Mouse (Mus musculus): ENCODE measurements around the gene Nt5c3b.

Nt5c3b gene

DNA sequence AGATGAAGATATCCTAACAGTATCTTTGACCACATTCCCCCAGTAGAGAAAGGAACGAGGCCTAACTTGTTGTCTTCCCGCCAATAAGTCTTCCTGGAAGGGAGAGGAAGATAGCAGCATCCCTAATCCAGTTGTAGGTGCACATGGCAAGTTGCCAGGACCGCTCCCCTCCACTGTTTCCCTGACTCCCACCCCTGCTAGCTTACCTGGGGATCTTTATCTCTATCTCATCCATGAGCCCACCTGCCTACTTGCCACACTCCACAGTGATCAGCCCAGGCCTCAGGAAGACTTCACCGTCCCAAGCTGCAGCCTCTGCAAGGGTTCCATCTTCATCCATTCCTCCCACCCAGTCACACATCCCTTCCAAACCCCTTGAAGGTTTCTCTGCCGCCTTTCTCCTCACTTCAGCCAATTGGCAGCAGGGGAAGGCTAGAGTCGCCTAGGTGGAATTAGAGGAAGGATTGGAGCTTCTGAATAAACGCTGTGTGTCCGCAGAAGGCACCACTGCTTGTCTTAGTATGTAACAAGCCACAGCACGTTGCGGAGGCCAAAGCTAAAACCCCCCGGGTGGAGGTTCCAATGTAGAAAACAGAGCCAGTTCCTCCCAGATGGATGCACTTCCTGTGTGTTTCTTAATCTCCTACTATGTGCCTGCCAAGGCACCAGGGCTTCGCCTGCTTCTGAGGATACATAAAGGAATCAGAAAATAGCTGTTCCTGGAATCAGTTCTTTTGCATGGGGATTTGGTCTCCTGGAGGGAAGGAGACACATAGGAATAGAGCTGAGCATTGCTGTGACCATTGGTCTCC, 41.7 kb downstream of the Nt5c3b start:
- no peak for DNase-seq (ENCODE audit: low read depth in 1 of 2, low spot score in 2 of 2)

DNA sequence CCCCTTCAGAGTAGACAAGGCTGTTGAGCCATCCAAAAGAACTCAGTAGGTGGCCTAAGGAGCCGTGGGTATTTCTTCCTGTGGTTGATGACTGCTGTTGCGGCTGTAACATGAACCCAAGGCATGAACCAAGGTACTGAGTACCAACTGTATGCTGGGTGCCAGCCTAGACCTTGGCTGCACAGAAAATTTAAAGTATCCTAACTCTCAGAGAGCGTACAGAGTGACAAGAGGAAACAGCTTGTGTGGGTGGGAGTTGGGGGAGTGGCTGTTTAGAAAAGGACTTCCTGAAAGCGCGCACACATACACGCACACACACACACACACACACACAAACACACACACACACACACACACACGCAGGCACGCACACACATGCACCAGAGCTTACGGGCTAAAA, 42.3 kb downstream of the Nt5c3b start:
- DNase-seq (ENCODE audit: low read depth in 1 of 2, low spot score in 2 of 2) = no peak

DNA sequence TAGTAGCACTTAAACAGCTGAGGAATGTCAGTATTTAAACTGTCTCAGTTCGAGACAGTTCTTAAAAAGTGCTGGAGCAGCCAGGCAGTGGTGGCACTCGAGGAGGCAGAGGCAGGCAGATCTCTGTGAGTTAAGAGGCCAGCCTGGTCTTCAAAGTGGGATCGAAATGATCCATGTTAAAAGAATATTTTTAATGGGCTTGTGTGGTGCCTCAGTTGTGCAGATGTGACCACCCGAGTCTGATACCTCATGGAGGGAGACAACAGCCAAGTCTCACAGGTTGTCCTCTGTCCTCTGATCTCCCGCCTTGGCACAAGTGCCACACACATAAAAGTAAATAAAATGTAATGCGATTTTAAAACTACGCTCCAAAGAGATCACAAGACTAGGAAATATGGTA, 43.1 kb downstream of the Nt5c3b start:
- DNase-seq (ENCODE audit: low read depth in 1 of 2, low spot score in 2 of 2) = no peak

DNA sequence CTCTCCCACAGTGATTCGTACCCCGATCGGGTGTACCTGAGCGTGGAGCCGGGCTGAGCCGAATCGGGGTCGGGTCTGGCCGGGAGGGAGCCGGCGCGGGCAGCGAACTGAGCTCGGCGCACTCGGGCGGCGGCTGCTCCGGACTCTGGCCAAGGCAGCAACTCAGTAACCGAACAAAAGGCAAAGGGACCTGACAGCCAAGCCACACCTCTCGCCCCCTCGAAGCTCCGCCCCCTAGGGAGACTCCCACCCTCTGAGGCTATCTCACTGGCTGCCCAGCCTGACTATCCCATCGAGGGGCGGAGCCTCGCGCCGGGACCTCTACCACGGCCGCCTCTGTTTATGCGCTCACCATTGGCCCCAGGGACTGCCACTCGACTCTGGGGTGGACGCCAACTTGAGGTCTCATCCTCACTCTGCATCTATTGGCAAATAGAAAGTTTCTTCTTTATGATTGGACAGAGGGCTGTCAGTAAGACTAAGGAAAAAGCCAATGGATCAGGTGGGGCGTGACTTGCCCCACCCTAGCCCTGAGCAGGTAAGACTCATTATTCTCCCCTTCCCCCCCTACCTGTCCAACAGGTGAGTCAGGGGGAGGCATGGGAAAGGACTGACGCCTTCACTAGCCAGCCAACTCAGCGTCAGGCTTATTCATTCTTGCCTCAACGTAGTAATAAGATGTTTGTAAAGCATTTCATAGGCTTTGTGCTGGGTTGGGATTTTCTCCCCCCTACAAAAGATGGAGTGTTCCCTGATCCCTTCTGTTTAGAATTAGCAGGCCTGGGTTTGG, 43.8 kb downstream of the Nt5c3b start, which contains the start of gene Jup:
Gene Jup, minus strand, starts transcription at position 164 of the 790 bp plus-strand sequence.
- peak; percentile 93 to 95 for DNase-seq (ENCODE audit: low read depth in 1 of 2, low spot score in 2 of 2)

DNA sequence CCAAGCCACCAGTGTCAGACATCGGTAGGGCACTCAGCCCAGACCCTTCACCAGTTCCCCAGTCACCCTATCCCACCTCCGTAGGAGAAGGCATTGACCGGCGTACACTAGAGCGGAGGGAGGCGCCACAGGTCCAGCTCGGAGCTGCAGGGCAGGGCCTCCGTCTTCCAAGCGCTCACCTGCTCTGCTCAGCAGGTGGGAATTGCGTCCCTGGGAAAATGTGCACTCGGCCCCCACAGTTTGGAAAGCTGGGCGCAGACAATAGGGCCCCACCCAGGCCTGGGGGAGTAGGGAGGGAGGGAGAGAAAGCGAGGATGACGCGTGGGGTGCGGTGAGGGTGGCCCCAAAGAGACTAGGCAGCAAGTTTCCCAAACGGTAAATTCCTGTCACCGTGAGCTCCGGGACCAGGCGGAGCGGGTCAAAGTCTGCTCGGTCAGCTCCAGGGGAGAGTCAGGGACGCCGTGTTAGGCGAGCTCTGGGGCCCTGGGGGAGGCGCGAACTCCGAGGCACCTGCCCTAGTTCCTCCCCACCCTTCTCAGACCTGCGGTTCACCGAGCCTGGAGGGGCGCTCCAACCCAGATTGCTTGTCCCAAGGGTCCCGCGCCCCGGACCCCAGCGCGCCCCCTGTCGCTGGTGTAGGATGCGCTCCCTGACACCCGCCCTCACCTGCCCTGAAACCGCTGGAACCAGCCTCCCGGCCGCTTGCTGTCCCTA, 44.6 kb downstream of the Nt5c3b start:
- no peak for DNase-seq (ENCODE audit: low read depth in 1 of 2, low spot score in 2 of 2)

DNA sequence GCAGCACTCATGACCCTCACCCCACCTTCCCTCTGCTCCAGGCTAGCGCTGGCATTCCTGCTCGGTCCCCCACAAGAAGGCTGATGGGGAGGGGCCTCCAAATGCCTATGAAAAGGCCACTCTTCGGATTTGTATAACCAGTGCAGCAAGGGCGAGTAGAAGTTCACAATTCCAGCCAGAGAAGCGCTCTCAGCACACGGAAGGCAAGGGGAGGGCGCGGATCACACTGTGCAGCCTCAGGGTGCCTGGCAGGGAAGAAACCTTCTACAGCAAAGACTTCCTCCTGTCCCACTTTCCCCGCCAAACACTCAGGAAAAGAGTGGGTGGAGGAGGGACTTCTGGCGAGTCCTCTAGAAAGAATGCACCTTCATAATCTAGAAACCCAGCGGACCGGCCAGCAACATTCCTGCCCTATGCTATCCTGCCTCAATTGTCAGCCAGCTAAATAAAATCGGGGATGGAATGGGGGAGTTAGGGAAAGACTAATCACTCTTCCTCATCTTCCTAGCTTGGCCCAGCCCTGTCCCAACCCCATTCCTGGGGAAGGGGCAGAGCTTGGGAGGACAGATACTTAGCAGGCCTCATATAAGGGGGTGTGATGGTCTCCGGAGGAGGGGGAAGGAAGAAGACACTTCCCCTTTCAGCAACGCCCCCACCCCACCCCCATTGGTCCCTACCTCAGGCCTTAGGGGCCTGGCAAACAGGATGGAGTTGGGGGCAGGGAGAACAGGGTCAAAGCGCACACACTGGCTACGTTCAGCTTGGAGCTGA, 45.6 kb downstream of the Nt5c3b start:
- DNase-seq (ENCODE audit: low read depth in 1 of 2, low spot score in 2 of 2) = no peak

DNA sequence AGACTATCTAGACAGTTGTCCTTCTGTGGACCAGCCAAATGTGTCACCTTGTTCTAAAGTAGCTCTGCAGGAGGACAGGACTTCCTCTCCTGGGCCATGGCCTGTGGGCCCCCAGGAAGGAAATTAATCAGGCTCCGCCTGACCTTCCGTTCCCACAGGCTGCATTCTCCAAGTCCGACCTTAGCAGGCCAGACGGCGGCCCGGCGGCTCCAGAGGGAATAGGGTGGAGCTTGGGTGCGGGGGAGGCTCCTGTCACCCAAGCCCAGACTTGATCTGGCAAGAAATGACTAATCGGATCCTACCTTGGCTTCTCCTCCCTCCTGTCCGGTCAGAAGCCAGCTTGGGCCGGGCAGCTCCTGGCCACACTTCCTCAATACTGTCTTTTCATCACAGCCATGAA, 46.4 kb downstream of the Nt5c3b start:
- no peak for DNase-seq (ENCODE audit: low read depth in 1 of 2, low spot score in 2 of 2)

DNA sequence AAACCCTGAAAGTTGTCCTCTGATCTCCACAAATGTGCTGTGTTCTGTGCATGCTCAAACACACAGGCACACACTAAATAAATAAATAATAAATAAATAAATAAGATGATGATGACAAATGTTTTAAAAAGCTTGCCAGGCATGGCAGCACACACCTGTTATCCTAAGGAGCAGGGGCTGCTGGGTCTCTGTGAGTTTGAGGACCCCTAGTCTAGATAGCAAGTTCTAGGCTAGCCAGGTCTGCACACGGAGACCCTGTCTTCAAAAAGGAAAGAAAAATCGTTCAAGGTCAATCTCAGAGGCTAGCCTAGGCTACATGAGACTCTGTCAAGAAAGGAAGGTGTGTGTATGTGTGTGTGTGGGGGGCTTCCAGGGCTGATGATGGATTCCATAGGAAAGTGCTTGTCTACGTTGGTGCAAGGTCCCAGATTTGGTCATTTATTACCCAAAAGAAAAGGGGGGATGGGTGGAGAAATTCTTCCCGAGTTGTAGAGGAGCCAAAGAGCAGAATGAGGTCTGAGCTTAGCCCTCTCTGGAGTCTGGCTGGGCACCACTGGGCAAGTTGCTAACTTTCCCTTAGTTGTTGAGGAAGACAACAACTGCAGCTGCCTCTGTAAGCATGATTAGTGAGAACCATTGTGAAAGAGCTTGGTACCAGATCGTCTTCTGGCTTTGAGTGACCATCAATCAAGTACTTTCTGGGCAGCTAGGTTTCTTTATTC, 47.1 kb downstream of the Nt5c3b start:
- no peak for DNase-seq (ENCODE audit: low read depth in 1 of 2, low spot score in 2 of 2)

DNA sequence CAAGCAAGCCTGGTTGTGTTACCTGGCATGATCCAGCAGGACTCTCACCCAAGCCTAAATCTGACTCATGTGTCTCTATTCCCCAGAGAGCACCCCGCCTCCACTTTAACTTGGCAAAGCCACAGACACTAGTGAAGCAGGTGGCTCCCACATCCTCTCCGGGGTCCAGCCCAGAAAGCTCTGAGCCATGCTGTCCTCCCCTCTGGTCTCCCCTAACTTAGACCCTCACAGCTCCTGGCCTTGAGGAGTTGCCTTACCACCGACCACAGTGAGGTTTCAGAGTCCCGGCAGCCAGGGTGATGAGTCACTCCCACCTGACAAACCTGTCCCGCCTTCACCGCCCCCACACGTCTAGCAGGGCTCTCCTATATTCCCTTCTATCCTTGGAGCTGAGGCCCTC, 47.9 kb downstream of the Nt5c3b start:
- DNase-seq (ENCODE audit: low read depth in 1 of 2, low spot score in 2 of 2) = no peak

DNA sequence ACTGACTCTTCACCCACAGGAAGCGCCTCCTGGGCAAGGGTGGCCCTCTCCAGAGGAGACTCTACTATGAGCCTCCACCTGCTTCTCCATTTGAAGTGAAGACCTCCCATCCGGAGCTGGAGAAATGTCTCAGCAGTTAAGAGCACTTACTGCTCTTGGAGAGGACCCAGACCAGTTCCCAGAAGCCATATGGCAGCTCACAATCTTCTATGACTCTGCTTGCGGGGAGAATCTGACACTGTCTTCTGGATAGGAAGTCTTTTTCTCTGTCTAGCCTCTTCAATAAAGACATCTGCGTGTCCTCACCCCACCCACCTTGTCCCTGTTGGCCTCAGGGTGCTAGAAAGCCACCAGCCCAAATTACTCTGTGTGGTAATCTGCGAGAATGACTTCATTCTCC, 48.6 kb downstream of the Nt5c3b start:
- no peak for DNase-seq (ENCODE audit: low read depth in 1 of 2, low spot score in 2 of 2)

DNA sequence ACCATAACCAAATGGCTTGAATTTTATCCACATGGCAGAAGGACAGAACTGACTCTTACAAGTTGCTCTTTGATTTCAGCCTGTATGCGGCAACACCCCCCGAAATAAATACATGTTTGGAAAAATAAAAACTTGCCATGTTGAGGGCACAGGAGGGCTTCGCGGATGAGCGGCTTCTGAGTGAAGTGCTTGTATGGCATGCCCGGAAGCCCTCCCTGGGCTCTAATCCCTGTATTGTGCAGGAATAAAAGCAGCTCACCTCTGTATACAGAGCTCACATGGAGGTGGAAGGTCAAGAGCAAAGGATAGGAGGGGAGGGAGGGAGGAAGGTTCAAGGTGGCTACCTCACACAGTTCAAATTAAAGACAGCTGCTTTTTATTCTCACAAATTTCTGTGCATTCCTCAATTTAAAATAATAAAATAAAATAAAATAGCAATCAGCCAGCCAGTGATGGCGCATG, 49.7 kb downstream of the Nt5c3b start:
- DNase-seq (ENCODE audit: low read depth in 1 of 2, low spot score in 2 of 2) = no peak

DNA sequence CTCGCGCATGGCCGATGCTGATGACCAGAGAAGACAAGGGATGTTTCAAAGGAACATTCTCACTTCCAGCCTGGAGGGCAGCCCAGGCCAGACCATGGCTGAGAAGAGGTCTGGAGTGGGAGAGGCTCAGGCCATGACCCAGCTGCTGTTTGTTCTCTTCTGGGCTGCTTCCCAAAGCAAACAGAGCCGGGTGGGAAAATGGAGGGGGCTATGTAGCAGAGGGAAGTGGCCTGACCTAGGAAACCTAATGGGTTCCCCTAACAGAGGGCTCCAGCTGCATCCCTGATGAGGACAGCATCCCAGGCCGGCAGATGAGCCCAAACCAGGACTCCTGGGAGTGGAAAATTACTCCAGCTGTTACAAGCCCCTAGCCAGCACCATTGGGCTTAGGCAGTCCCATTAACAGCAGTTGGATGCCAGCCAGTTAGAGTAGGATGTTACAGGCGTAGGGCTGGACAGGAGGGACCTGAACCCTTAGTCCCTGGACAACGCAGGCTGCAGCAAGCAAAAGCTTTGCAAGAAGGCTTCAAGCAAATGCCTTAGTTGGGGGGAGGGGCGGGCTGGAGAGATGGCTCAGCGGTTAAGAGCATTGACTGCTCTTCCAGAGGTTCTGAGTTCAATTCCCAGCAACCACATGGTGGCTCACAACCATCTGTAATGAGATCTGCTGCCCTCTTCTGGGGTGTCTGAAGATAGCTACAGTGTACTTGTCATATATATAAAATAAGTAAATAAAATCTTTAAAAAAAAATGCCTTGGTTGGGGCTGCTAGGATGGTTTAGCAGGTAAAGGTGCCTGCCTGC, 50.3 kb downstream of the Nt5c3b start:
- DNase-seq (ENCODE audit: low read depth in 1 of 2, low spot score in 2 of 2) = no peak

DNA sequence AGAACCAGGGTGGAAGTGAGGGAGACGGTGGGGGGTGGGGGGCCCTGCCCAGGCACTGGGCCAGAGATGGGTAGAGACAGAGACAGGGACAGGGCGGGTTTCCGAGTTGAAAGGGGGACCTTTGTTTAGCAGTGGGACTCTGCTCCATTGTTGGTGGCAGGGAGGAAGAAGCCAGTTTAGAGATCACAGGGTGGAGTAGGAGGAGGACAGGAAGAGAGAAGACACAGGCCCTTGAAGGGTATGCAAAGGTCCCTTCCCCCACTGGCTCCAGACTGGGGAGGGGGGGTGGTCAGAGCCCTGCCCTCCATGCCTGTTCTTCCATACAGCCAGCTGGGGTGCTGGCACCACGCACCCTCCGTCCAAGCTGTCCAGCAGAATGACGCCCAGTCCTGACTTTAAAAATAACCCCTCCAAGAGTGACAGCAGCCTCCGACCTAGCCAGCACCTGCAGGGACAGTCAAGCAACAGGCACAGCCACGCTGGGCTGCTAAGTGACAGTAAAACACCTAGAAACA, 51.6 kb downstream of the Nt5c3b start:
- DNase-seq (ENCODE audit: low read depth in 1 of 2, low spot score in 2 of 2) = no peak

DNA sequence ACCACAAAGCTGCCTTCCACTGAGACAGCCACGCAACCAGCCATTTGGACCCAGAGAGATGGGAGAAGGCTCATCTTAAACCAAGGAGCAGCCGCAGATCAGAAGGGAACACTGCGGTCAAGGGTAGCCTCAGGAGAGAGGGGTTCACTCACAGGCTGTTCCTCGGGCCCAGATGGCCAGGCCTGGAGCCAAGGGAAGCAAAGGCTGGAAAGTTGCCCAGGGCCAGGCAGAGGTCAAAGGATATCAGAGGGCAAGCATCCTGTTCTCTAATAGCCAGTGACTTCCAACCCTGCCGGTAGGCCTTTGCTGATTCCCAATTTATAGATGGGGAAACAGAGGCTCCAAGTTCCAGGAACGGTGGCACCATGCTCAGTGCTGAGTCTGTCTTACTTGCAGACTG, 53.0 kb downstream of the Nt5c3b start:
- no peak for DNase-seq (ENCODE audit: low read depth in 1 of 2, low spot score in 2 of 2)

DNA sequence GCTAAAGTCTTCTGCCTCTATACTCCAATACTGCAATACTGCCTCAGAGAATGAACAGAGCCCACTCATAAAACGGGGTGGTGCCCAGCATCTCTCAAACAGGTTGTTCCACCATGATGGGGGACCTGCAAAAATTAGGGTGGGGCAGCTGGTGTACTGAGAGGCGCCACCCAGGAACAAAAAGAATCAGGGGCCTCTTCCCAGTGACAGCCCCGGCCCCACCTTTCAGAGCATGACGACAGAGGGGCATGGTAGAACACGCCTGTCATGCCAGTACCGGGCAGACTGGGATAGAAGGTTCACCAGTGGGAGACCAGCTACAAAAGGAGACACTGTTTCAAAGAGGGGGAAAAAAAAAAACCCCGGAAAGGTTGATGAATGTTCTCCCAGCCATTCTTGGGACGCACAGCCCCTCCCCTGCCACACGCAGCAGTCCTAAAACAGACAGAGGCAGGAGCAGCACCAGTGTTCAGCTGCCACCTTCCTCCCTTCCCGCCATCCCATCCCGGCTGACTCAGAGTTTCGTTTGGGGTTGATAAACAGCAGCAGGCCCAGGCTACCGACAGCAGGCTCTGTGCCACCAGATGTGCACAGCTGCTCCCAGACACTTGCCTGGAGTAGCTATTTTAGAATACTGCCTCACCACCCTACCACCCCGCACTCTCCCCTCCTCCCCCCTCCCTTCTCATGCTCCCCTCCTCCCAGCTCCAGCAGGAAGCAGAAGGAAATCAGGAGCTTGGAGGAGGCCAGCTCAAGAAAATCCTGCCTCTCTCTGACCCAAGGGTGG, 53.8 kb downstream of the Nt5c3b start:
- DNase-seq (ENCODE audit: low read depth in 1 of 2, low spot score in 2 of 2) = no peak

DNA sequence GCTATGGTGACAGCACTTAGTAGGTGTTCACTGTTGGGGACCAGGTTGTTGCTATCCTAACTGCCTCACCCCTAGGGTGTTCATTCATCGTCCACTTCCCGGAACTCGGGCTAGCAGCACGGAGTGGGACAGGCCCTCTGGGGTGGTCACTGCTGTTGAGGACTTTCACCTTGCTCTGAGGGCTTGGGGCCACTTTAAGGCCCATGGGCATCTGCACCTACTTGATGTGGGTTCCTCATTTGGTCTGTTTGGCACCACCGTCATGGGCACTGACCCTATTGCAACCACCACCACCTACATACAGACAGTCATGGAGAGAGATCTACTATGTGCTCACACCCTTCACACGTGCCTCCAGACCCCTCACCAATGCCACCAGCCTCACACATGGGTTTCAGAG, 54.5 kb downstream of the Nt5c3b start:
- DNase-seq (ENCODE audit: low read depth in 1 of 2, low spot score in 2 of 2) = no peak

DNA sequence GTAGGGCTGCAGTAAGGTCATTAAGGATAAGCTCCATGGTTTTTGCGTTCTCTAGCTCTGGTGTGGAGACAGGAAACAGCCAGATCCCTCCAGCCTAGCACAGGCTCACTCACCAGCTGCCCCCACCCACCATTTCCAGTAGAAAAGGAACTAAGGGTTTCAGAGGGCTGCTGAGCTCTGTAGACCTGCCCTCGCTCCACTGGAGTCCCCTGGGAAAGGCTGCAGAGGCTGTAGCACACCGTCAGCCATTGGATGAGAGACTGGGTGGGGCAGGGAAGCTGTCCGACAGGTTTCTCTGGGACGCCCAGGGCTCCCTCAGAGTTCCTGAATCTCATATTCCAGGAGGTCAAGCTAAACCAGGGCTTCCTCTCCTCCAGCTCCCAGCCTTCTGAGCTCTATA, 55.0 kb downstream of the Nt5c3b start:
- no peak for DNase-seq (ENCODE audit: low read depth in 1 of 2, low spot score in 2 of 2)

DNA sequence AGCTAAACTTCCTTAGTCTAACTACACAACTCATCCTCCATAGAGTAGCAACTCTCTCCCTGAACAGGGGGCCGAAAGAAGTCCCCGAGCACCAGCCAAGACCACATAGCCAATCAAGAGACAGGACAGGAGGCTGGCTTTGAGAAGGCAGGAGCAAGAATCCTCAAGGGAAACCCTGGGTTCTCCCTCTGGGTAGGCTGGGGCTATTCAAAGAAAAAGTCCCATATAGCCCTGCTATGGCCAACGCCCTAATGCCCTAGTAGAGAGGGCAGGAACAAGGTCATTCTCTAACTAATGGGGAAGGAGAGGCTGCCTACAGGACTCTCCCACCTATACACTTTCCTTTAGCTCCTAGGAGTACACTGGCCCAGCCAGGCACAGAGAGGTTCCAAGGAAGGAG, 56.6 kb downstream of the Nt5c3b start:
- DNase-seq (ENCODE audit: low read depth in 1 of 2, low spot score in 2 of 2) = no peak

DNA sequence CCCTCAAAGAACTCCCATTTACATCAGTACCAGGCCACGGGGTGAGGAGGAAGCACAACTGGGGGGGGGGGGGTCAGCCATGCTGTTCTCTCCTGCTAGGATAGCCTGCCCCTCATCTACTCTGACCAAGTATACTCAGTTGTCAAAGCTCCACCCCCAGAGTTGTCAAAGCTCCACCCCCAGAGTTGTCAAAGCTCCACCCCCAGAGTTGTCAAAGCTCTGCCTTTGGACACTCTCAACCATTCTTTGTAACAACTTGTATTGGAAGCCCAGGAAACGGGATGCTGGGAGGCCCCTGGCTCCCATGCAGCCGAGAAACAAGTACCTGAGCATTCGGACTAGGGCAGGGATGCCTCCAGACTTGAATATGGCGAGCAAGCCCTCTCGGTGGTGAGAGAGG, 58.9 kb downstream of the Nt5c3b start:
- DNase-seq (ENCODE audit: low read depth in 1 of 2, low spot score in 2 of 2) = no peak

Measured in monocyte, adult 2 months (primary cell).